Mouse (Mus musculus) kidney, postnatal 36 days (tissue): ENCODE data around the gene Hgd.

Experiments used
- DNase-seq, 2 experiments: peaks; one replicate each; pipeline ENCODE4 v3.0.0; 2021 to 2022; ENCODE audit warnings: mixed read lengths in 2 of 2

Hgd gene

DNA sequence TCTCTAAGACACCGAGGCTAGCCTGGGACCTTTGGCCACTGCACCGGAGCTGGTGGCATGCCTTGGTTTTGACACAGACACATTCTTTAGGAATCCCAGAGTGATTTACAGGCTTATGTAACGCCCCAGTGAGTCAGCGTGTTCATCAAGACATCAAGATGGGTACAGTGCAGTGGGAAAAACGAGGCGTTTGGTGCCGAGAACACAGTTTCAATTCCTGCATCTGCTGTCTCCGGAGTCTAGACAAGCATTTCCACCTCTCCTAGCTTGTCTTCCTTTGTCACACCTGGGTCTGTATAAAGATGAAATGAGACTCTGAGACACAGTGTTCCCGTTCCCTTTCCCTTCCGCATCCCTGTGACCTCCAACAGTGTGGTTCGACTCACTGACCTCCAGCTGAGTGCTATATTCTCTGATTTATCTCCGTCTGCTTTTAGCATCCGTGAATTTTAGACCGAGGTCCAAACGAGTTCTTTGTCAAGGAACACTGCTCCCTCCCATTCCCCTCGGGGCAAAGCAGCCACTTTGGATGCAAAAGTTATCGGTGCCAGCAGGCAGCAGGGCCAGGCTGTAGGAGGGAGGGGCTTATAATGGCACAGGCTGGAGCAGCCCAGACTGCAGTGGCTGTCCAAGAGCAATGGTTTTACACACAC is 96.2 kb downstream of the Hgd start:
- DNase-seq = peak; percentile 73

DNA sequence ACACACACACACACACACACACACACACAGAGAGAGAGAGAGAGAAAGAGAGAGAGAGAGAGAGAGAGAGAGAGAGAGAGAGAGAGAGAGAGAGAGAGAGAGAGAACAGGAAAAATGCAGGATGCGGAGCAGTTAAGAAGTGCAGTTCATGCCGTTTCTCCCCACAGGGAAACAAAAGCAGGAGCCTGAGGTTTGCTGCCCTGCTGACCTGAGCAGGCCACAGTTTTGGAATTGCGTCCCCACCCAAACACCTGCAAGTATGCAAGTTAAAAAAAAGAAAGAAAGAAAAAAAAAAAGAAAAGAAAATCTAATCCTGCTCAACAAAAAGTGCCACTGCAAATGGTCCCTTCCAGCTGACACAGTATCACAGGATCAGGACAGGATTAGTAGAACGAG is 96.7 kb downstream of the Hgd start:
- DNase-seq = no peak

DNA sequence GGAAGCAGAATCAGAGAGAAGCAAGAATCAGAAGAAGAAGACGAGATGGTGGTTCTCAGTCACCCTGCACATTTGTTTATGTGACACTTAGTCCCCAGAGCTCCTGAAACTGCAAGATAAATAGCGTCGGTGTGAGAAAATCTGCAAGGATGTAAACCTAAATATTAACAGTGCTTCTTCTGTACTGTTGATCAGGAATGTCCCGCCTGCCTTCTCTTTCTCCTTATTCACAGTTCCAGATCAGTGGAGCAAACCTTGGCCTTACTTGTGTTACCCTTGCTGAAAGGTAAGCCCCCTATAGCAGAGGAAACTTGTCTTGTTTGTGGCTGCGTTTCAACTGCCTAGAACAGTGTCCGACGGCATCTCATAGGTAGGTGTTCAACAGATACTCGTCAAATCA is 97.6 kb downstream of the Hgd start:
- peak; percentile 13 to 58 for DNase-seq

DNA sequence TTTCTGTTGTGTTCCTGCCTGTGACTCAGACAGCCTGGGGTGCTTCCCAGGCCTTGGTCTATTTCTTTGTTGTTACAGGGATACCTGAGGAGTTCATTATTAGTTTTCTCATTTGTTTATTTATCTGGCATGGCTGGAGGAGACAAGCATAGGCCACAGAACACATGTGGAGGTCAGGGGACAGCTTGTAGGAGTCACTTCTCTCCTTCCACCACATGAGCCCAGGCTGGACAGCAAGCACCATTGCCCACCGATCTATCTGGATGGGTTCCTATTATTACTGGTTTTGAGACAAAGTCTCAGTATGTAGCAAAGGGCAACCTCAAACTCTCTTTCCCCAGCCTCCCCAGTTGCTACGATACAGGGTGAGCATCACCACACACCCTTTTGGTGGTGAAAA is 100.3 kb downstream of the Hgd start:
- no peak for DNase-seq

DNA sequence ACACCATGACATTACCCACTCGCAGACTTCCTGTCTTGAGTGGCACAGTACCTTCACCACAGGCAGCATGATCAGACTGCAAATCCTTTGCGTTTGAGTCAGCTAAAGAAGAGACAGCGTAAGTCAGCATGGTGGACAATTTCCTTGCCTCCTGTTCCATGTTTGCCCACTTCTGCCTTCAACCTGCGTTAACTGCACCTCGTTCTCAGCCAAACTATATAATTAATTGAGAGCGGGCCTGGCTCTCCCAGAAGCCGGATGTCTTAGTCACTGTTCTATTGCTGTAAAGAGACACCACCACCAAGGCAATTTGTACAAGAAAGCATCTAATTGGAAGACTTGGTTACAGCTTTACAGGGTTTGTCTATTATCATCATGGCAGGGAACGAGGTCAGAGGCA is 100.9 kb downstream of the Hgd start:
- DNase-seq = no peak
